Mouse (Mus musculus): Measurements from ENCODE around the gene Clptm1. TPM values are rescaled to one million over a fixed set of nuclear protein-coding genes. Genes with fewer than 3 reads are reported as not detected.

Clptm1 gene
- polyA plus RNA-seq, 1 experiment from 2014 or later, result 70.6 TPM

- under 1% methylated on average over 55 of the region's 57 CpGs for WGBS
- Histone ChIP-seq H3K27me3 (replicated peaks; ENCODE audit: control insufficient read depth, insufficient read depth, low read length) (no peaks in the 10 kb centered on the region), H3K9ac (ENCODE audit: low read depth, low read length) (peak within 1 kb of the TSS; percentile 84), H3K9me3 (ENCODE audit: control insufficient read depth) (no peaks in the 10 kb centered on the region), H3K27ac (ENCODE audit: low read depth, low read length) (peak within 1 kb of the TSS; percentile 51), H3K4me2 (replicated peaks; ENCODE audit: low read depth) (peak within 1 kb of the TSS; percentile 85), H3K4me1 (replicated peaks; ENCODE audit: control insufficient read depth, insufficient read depth, low read length) (no peaks in the 10 kb centered on the region), H3K36me3 (ENCODE audit: control insufficient read depth, insufficient read depth) (peaks cover 25% of the 10 kb centered on the region), H3K4me3 (ENCODE audit: low read depth, low read length) (peak within 1 kb of the TSS; percentile 66)
- peak; percentile 89 for ATAC-seq
- peak; percentile 36; the same call in 1 of the 2 replicates for TF ChIP-seq CTCF (IDR thresholded peaks at IDR 0.05; ENCODE audit: low read depth)
Measured at GRCm38 (mm10) chr7:19603849-19604605, 60.8 kb downstream of the Clptm1 start, which contains the start of gene Clasrp. Gene Clasrp (minus strand): TSS chr7:19604486.

GRCm38 (mm10) chr7:19603055-19603454 is 61.8 kb downstream of the Clptm1 start:
- Histone ChIP-seq H3K4me2 (replicated peaks; ENCODE audit: low read depth) (peak overlapping the region; percentile 85), H3K9ac (ENCODE audit: low read depth, low read length) (peak overlapping the region; percentile 22; the same call in 1 of the 2 replicates), H3K36me3 (ENCODE audit: control insufficient read depth, insufficient read depth) (peaks cover 32% of the 10 kb centered on the region), H3K9me3 (ENCODE audit: control insufficient read depth) (no peaks in the 10 kb centered on the region), H3K4me3 (ENCODE audit: low read depth, low read length) (peak overlapping the region; percentile 66; the same call in 1 of the 2 replicates), H3K4me1 (replicated peaks; ENCODE audit: control insufficient read depth, insufficient read depth, low read length) (no peaks in the 10 kb centered on the region), H3K27me3 (replicated peaks; ENCODE audit: control insufficient read depth, insufficient read depth, low read length) (no peaks in the 10 kb centered on the region), H3K27ac (ENCODE audit: low read depth, low read length) (no peak overlapping the region)
- 63% methylated on average over 12 of the region's 12 CpGs for WGBS
- ATAC-seq, result no peak
- TF ChIP-seq CTCF (IDR thresholded peaks at IDR 0.05; ENCODE audit: low read depth), result no peak

GRCm38 (mm10) chr7:19600562-19600961 is 64.3 kb downstream of the Clptm1 start:
- ATAC-seq, result no peak
- H3K9ac ChIP-seq (ENCODE audit: low read depth, low read length), result no peak overlapping the region
- no peaks in the 10 kb centered on the region for H3K27me3 ChIP-seq (replicated peaks; ENCODE audit: control insufficient read depth, insufficient read depth, low read length)
- no peak overlapping the region for H3K4me3 ChIP-seq (ENCODE audit: low read depth, low read length)
- no peaks in the 10 kb centered on the region for H3K4me1 ChIP-seq (replicated peaks; ENCODE audit: control insufficient read depth, insufficient read depth, low read length)
- H3K4me2 ChIP-seq (replicated peaks; ENCODE audit: low read depth), result no peak overlapping the region
- 0 out of 2 replicates have a peak overlapping the region, but pooled peaks have one; percentile 7 for H3K27ac ChIP-seq (ENCODE audit: low read depth, low read length)
- no peak for TF ChIP-seq CTCF (IDR thresholded peaks at IDR 0.05; ENCODE audit: low read depth)
- 62% methylated on average over 5 of the region's 5 CpGs for WGBS
- H3K36me3 ChIP-seq (ENCODE audit: control insufficient read depth, insufficient read depth), result peaks cover 47% of the 10 kb centered on the region
- H3K9me3 ChIP-seq (ENCODE audit: control insufficient read depth), result no peaks in the 10 kb centered on the region

GRCm38 (mm10) chr7:19593061-19593730 is 71.6 kb downstream of the Clptm1 start:
- ATAC-seq, result no peak
- H3K4me1 ChIP-seq (replicated peaks; ENCODE audit: control insufficient read depth, insufficient read depth, low read length), result 0 out of 2 replicates have a peak, but pooled peaks cover 4% of the 10 kb centered on the region
- no peaks in the 10 kb centered on the region for H3K27me3 ChIP-seq (replicated peaks; ENCODE audit: control insufficient read depth, insufficient read depth, low read length)
- H3K4me2 ChIP-seq (replicated peaks; ENCODE audit: low read depth), result no peak overlapping the region
- H3K36me3 ChIP-seq (ENCODE audit: control insufficient read depth, insufficient read depth), result peaks cover 89% of the 10 kb centered on the region
- H3K27ac ChIP-seq (ENCODE audit: low read depth, low read length), result no peak overlapping the region
- 84% methylated on average over 10 of the region's 10 CpGs for WGBS
- TF ChIP-seq CTCF (IDR thresholded peaks at IDR 0.05; ENCODE audit: low read depth), result no peak
- H3K9me3 ChIP-seq (ENCODE audit: control insufficient read depth), result no peaks in the 10 kb centered on the region
- H3K4me3 ChIP-seq (ENCODE audit: low read depth, low read length), result no peak overlapping the region
- no peak overlapping the region for H3K9ac ChIP-seq (ENCODE audit: low read depth, low read length)

GRCm38 (mm10) chr7:19589917-19590316 is 74.9 kb downstream of the Clptm1 start:
- H3K27me3 ChIP-seq (replicated peaks; ENCODE audit: control insufficient read depth, insufficient read depth, low read length), result no peaks in the 10 kb centered on the region
- no peak overlapping the region for H3K27ac ChIP-seq (ENCODE audit: low read depth, low read length)
- no peak overlapping the region for H3K4me3 ChIP-seq (ENCODE audit: low read depth, low read length)
- ATAC-seq, result peak; percentile 42; the same call in 1 of the 2 replicates
- TF ChIP-seq CTCF (IDR thresholded peaks at IDR 0.05; ENCODE audit: low read depth), result peak; percentile 97
- WGBS, result 53% methylated on average over 3 of the region's 3 CpGs
- H3K9ac ChIP-seq (ENCODE audit: low read depth, low read length), result no peak overlapping the region
- H3K36me3 ChIP-seq (ENCODE audit: control insufficient read depth, insufficient read depth), result peaks cover 90% of the 10 kb centered on the region
- no peaks in the 10 kb centered on the region for H3K9me3 ChIP-seq (ENCODE audit: control insufficient read depth)
- H3K4me1 ChIP-seq (replicated peaks; ENCODE audit: control insufficient read depth, insufficient read depth, low read length), result 0 out of 2 replicates have a peak, but pooled peaks cover 4% of the 10 kb centered on the region
- no peak overlapping the region for H3K4me2 ChIP-seq (replicated peaks; ENCODE audit: low read depth)

GRCm38 (mm10) chr7:19589207-19589606 is 75.6 kb downstream of the Clptm1 start:
- Histone ChIP-seq H3K9me3 (ENCODE audit: control insufficient read depth) (no peaks in the 10 kb centered on the region), H3K27ac (ENCODE audit: low read depth, low read length) (no peak overlapping the region), H3K4me2 (replicated peaks; ENCODE audit: low read depth) (no peak overlapping the region), H3K27me3 (replicated peaks; ENCODE audit: control insufficient read depth, insufficient read depth, low read length) (no peaks in the 10 kb centered on the region), H3K4me3 (ENCODE audit: low read depth, low read length) (no peak overlapping the region), H3K4me1 (replicated peaks; ENCODE audit: control insufficient read depth, insufficient read depth, low read length) (0 out of 2 replicates have a peak, but pooled peaks cover 4% of the 10 kb centered on the region), H3K9ac (ENCODE audit: low read depth, low read length) (no peak overlapping the region), H3K36me3 (ENCODE audit: control insufficient read depth, insufficient read depth) (peaks cover 93% of the 10 kb centered on the region)
- ATAC-seq, result no peak
- TF ChIP-seq CTCF (IDR thresholded peaks at IDR 0.05; ENCODE audit: low read depth), result peak; percentile 80
- 44% methylated on average over 3 of the region's 3 CpGs for WGBS

All from intestine, postnatal 0 days (tissue).